Mouse (Mus musculus) limb, embryonic 14.5 days (tissue): ENCODE measurements around the gene Themis2. TPM values are rescaled to one million over a fixed set of nuclear protein-coding genes. Genes with fewer than 3 reads are reported as not detected.

Experiments
- ATAC-seq: fragments of 200-750 bp; cut with Nextera tagmentation; 2 replicates; pipeline ENCODE4 v1.8.0; 2017; ENCODE audit warnings: low read depth, moderate number of reproducible peaks, moderate TSS enrichment; ENCODE audit not compliant: low FRiP score
- DNase-seq: peaks from one replicate; pipeline ENCODE4 v3.0.0-alpha.2; 2015; ENCODE audit warnings: low spot score
- H3K27ac ChIP-seq: fragments of 300-500 bp; sonication (generic); replicated peaks from 2 replicates; pipeline ENCODE4 v1.5.1; 2014; ENCODE audit warnings: low read depth, mild to moderate bottlenecking, low read length, moderate library complexity, mixed read lengths
- H3K27me3 ChIP-seq: fragments of 300-500 bp; sonication (generic); 2 replicates; pipeline ENCODE4 v1.6.1; 2014; ENCODE audit warnings: low read length, mixed read lengths; ENCODE audit not compliant: control insufficient read depth, insufficient read depth
- H3K36me3 ChIP-seq: fragments of 300-500 bp; sonication (generic); 2 replicates; pipeline ENCODE4 v1.6.1; 2014; ENCODE audit warnings: mild to moderate bottlenecking, low read length, moderate library complexity, mixed read lengths; ENCODE audit not compliant: control insufficient read depth, insufficient read depth
- H3K4me1 ChIP-seq: fragments of 300-500 bp; sonication (generic); 2 replicates; pipeline ENCODE4 v1.6.1; 2014; ENCODE audit warnings: antibody characterized with exemption, low read length, mixed read lengths; ENCODE audit not compliant: control insufficient read depth, insufficient read depth
- H3K4me2 ChIP-seq: fragments of 300-500 bp; sonication (generic); replicated peaks from 2 replicates; pipeline ENCODE4 v1.6.1; 2014; ENCODE audit warnings: low read depth, mild to moderate bottlenecking, low read length, moderate library complexity; ENCODE audit not compliant: severe bottlenecking
- H3K4me3 ChIP-seq: fragments of 300-500 bp; sonication (generic); replicated peaks from 2 replicates; pipeline ENCODE4 v1.5.1; 2014; ENCODE audit warnings: low read length
- H3K9ac ChIP-seq: fragments of 300-500 bp; sonication (generic); 2 replicates; pipeline ENCODE4 v1.6.1; 2014; ENCODE audit warnings: mild to moderate bottlenecking, low read depth, low read length, moderate library complexity; ENCODE audit not compliant: severe bottlenecking
- H3K9me3 ChIP-seq: fragments of 300-500 bp; sonication (generic); 2 replicates; pipeline ENCODE4 v1.6.1; 2016; ENCODE audit warnings: low read length; ENCODE audit not compliant: control insufficient read depth
- POLR2A ChIP-seq: fragments of 200-500 bp; IDR thresholded peaks from 2 replicates; pipeline ENCODE4 v1.8.0; 2012; ENCODE audit warnings: inconsistent platforms, mild to moderate bottlenecking, moderate library complexity, borderline replicate concordance; ENCODE audit not compliant: insufficient read depth, insufficient read length; ENCODE audit errors: extremely low read depth
- WGBS: fragments of 180-500 bp; shearing (Covaris S2); extraction: QIAGEN DNeasy Blood & Tissue Kit; methylation state at CpG from one replicate; pipeline ENCODE4 v1.1.7; 2014; 5-methylcytosine and 5-hydroxymethylcytosine counted together
- polyA plus RNA-seq, 2 experiments: library from polyadenylated mRNA; depleted of rRNA in 1 of 2; stranded (reverse) in 1 of 2; unstranded in 1 of 2; fragments of >200 nt; fragmentation: Nextera tagmentation in 1 of 2; extraction: Ambion mirVana in 1 of 2; gene quantifications; 2 replicates each; pipeline versions ENCODE4 v1.2.1 to v1.2.3; 2012 to 2014

Themis2 gene
- polyA plus RNA-seq, 2 experiments: 1.9 to 2.1 TPM

- Histone ChIP-seq H3K9ac (no peak overlapping the region), H3K27me3 (no peaks in the 10 kb centered on the region), H3K9me3 (no peaks in the 10 kb centered on the region), H3K27ac (no peak overlapping the region), H3K4me3 (no peak overlapping the region), H3K4me2 (no peak overlapping the region), H3K36me3 (0 out of 2 replicates have a peak, but pooled peaks cover under 1% of the 10 kb centered on the region), H3K4me1 (peaks cover 6% of the 10 kb centered on the region; the same call in 1 of the 2 replicates)
- WGBS: 94% methylated on average over 25 of the region's 25 CpGs
- no peak for ATAC-seq
- no peak for DNase-seq
- no peak for TF ChIP-seq POLR2A
Observed at GRCm38 (mm10) chr4:132733071-132733770, 63.0 kb downstream of the Themis2 start.

- peak within 1 kb of the TSS; percentile 60 for H3K9ac ChIP-seq
- WGBS: 6% methylated on average over 32 of the region's 34 CpGs
Observed at GRCm38 (mm10) chr4:132732148-132732684, 64.0 kb downstream of the Themis2 start, which contains the start of gene Xkr8. Xkr8 (minus strand) TSS chr4:132732546.

More at GRCm38 (mm10) chr4:132732148-132732684, 64.0 kb downstream of the Themis2 start, which contains the start of gene Xkr8:
- Histone ChIP-seq H3K9me3 (no peaks in the 10 kb centered on the region), H3K27me3 (no peaks in the 10 kb centered on the region), H3K27ac (no peak within 1 kb of the TSS), H3K36me3 (peaks cover 10% of the 10 kb centered on the region; the same call in 1 of the 2 replicates), H3K4me2 (peak within 1 kb of the TSS; percentile 84), H3K4me3 (peak within 1 kb of the TSS; percentile 61), H3K4me1 (peaks cover 6% of the 10 kb centered on the region; the same call in 1 of the 2 replicates)
- DNase-seq (peak; percentile 86), ATAC-seq (peak; percentile 95)
- TF ChIP-seq POLR2A: no peak

Other genes starting within 250 kb of the Themis2 start
- 1.2 and 1.3 TPM in 2 replicates for gene Ptafr, start 232.3 kb downstream of the Themis2 start, polyA plus RNA-seq (2012; rRNA removed)
- gene Ptafr, start 232.3 kb downstream of the Themis2 start, polyA plus RNA-seq (2014; fragmentation: Nextera tagmentation; extraction: Ambion mirVana): 0.36 and 0.86 TPM in 2 replicates
- gene Eya3, start 157.4 kb downstream of the Themis2 start, polyA plus RNA-seq (2012; rRNA removed): 42.0 and 45.1 TPM in 2 replicates
- gene Eya3, start 157.4 kb downstream of the Themis2 start, polyA plus RNA-seq (2014; fragmentation: Nextera tagmentation; extraction: Ambion mirVana): 23.7 and 24.3 TPM in 2 replicates
- 8.0 and 10.2 TPM in 2 replicates for gene Xkr8, start 63.8 kb downstream of the Themis2 start, polyA plus RNA-seq (2012; rRNA removed)
- 7.3 and 9.9 TPM in 2 replicates for gene Xkr8, start 63.8 kb downstream of the Themis2 start, polyA plus RNA-seq (2014; fragmentation: Nextera tagmentation; extraction: Ambion mirVana)
- 8.0 and 9.0 TPM in 2 replicates for gene Smpdl3b, start 39.1 kb downstream of the Themis2 start, polyA plus RNA-seq (2012; rRNA removed)
- 6.3 and 7.1 TPM in 2 replicates for gene Smpdl3b, start 39.1 kb downstream of the Themis2 start, polyA plus RNA-seq (2014; fragmentation: Nextera tagmentation; extraction: Ambion mirVana)
- 74.5 and 76.4 TPM in 2 replicates for gene Rpa2, start 28.1 kb downstream of the Themis2 start, polyA plus RNA-seq (2012; rRNA removed)
- gene Rpa2, start 28.1 kb downstream of the Themis2 start, polyA plus RNA-seq (2014; fragmentation: Nextera tagmentation; extraction: Ambion mirVana): 104 and 114 TPM in 2 replicates
- 79.7 and 91.6 TPM in 2 replicates for gene Ppp1r8, start 46.8 kb upstream of the Themis2 start, polyA plus RNA-seq (2012; rRNA removed)
- gene Ppp1r8, start 46.8 kb upstream of the Themis2 start, polyA plus RNA-seq (2014; fragmentation: Nextera tagmentation; extraction: Ambion mirVana): 66.2 and 68.0 TPM in 2 replicates
- 54.2 and 57.3 TPM in 2 replicates for gene Stx12, start 88.1 kb upstream of the Themis2 start, polyA plus RNA-seq (2012; rRNA removed)
- gene Stx12, start 88.1 kb upstream of the Themis2 start, polyA plus RNA-seq (2014; fragmentation: Nextera tagmentation; extraction: Ambion mirVana): 64.6 and 65.2 TPM in 2 replicates
- gene Fam76a, start 126.2 kb upstream of the Themis2 start, polyA plus RNA-seq (2012; rRNA removed): 19.0 and 19.1 TPM in 2 replicates
- gene Fam76a, start 126.2 kb upstream of the Themis2 start, polyA plus RNA-seq (2014; fragmentation: Nextera tagmentation; extraction: Ambion mirVana): 48.3 and 57.1 TPM in 2 replicates
- 0.54 and 0.64 TPM in 2 replicates for gene Fgr, start 177.7 kb upstream of the Themis2 start, polyA plus RNA-seq (2012; rRNA removed)
- 0.35 and 0.62 TPM in 2 replicates for gene Fgr, start 177.7 kb upstream of the Themis2 start, polyA plus RNA-seq (2014; fragmentation: Nextera tagmentation; extraction: Ambion mirVana)
- gene Ahdc1, start 214.9 kb upstream of the Themis2 start, polyA plus RNA-seq (2012; rRNA removed): 29.6 and 41.0 TPM in 2 replicates
- gene Ahdc1, start 214.9 kb upstream of the Themis2 start, polyA plus RNA-seq (2014; fragmentation: Nextera tagmentation; extraction: Ambion mirVana): 12.9 and 15.6 TPM in 2 replicates